Mouse (Mus musculus) lung, adult 2 months (tissue): Measurements from ENCODE around the gene Stxbp1.

Experiments
- CTCF ChIP-seq: fragments of 200-500 bp; IDR thresholded peaks from 2 replicates; pipeline ENCODE4 v1.5.1; 2011; ENCODE audit warnings: mild to moderate bottlenecking, low read length, control low read depth; ENCODE audit not compliant: insufficient read depth
- POLR2A ChIP-seq: fragments of 200-500 bp; IDR thresholded peaks from 2 replicates; pipeline ENCODE4 v1.6.1; 2011; ENCODE audit warnings: low read depth, mild to moderate bottlenecking, control low read depth, low read length, borderline replicate concordance; ENCODE audit errors: extremely low read depth

GRCm38 (mm10) chr2:32864755-32865154, 17.7 kb upstream of the Stxbp1 start:
- peak; percentile 24; the same call in 1 of the 2 replicates for TF ChIP-seq CTCF
- TF ChIP-seq POLR2A, result no peak
